Mouse (Mus musculus): ENCODE data around the gene Slc22a8.
A peak's percentile ranks its signal among the peaks of the same experiment; 100 is the strongest.

The Slc22a8 gene

DNA sequence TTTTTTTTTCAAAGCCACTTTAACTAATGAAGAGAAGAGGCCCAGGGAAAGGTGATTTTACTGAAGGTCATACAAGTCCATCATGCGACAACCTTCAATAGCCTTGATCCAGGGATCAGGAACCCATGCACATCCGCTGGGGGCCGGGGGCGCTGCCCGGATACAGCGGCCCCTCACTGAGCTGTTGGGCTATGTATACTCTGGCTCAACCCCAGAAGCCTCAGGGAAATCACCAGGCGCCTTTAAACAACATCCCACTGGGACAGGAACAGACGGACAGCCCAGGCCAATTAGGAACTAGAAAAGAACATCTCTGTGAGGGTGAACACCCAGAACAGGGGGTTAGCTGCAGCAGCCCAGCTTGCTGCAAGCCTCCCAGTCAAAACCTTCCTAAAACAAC is at the start of gene Slc22a8:
Gene Slc22a8, plus strand, starts transcription at position 301 of the 400 bp plus-strand sequence.
- DNase-seq (ENCODE audit: low read depth, low spot score): no peak

DNA sequence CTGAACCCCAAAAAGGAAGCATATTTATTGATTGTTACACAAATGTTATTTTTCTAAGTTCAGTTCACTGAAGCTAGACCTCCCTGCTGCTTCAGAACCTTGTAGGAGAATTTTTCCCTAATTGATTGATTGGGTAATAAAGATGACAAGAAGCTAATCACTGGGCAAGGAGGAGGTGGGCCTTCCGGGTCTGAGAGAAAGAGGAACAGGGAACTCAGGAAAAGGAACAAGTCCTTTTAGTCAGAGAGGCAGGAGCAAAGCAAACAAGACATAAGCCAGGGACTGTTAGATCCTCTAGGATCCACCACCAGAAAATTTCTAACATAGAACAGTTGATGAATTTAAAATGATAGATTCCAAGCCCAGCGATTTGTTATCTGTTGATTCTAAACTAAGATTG is 32.2 kb upstream of the Slc22a8 start:
- DNase-seq (ENCODE audit: low read depth, low spot score): no peak

DNA sequence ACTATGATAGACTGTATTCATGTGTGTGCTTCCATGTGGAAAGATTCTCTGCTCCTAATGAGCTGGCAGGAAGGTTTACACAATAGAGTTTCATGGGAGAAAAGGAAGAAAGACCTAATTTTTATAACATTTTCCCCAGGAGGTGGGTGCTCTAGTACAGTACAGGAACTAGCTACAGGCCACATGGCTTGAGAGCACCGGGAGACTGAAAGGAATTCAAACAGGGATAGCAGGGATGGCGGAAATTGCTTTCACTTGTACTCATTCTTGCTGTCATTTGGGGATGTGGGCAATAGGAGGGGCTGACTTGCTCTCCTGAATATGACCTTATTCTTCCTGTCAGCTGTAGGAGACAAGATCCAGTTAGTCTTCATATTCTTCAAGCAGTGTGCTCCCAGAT is 27.0 kb upstream of the Slc22a8 start:
- DNase-seq (ENCODE audit: low read depth, low spot score): no peak

DNA sequence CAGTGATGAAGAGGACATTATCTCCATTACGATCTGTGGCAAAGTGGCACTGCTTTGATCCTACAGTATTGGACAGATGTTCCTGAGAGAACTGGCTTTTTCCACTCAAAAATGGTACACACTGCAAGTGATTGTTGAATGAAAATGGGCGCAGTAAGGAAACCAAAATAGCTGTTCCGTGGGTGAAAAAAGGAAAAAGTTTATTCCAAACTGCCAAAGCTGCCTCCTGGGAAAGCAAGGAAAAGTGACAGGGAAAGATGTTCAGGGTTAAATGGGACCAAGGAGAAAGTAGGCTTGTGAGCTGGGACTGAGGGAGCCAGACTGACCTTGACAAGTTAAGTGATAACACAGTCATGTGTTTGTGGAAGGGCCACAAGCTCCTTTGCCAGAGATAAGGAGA is 26.6 kb upstream of the Slc22a8 start:
- DNase-seq (ENCODE audit: low read depth, low spot score): no peak

DNA sequence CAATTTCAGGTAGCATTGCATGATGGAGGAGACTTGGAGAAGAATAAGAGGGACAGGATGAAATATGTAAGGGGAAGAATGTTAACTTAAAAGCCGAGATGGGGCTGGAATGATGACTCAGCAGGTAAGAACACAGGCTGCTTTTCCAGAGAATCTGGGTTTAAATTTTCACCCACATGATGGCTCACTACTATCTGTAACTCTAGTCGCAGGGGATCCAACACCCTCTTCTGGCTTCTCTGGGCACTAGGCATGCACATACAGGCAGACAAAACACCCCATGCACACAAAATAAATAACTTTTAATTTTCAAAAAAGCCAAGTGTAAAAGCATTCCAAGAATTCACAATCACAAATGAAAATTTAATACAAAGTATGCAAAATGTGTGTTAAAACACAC is 25.8 kb upstream of the Slc22a8 start:
- DNase-seq (ENCODE audit: low read depth, low spot score): no peak

DNA sequence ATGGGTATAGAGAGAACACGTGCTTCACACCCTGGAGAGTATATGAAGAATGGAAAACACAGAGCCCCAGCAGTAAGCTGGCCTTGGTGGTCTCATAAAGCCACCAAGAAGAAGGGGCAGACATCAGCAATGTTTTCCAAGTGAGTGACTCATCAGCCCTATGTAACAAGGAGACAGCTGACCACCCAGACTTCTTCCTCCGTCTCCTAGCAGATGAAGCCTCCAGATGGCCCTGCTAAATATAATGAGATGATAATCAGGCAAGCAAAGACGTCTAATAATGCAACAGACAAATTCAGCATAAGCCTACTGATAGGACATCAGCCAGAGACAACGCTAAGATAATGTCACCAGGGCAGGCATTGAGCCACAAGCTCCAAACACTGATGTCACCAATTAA is 25.1 kb upstream of the Slc22a8 start:
- DNase-seq (ENCODE audit: low read depth, low spot score): no peak

DNA sequence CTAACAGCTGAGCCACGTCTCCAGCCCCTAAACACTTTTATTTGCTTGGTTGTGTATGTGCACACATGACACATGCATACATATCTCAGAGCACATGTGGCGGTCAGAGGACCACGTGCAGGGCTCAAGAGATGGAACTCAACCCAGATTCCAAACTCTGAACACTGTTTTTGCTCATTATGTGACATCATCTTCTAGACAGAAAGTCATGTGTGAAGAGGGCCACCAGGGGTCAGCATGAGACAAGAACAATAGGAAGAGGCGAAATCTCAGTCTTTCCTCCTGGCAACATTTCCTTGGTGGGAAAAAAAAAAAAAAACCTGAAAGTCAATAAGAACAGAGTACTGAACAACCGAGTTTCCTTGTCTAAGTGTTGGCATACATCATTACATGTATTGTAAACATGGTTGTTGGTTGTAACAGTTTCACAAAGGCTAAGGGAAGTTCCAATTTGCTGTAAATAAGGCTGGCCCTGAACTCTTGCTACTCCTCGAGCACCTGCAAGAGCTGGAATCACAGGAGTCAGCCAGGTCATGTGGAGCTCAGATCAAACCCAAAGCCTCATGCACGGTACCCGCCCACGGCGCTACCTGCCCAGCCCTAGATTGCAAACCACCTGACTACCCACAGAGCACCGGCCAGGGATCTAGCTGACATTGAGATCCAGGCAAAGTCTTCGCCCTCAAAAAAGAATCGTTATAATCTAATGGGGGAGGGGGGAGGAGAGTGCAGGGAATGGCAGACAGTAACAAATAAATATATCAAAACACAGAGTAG is 23.8 kb upstream of the Slc22a8 start:
- DNase-seq (ENCODE audit: low read depth, low spot score): peak; percentile 29

DNA sequence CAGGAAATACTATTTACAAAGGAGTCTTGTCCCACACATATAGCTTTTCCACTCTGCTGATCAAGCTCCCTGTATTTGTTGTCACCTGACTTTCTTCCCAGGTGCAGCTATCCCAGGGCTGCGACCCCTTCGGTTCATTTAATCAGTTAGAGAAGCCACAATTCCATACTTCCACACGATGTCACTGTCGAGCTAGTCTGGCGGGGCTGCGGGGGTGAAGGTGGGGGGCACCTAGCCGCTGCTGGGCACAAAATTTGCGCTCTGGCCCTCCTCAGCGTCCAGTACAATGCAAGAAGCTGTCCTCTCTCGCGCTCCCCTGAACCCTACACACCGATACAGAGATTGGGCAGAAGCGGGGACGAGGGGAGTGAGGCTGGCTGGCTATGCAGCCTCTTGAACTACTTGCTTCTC is 21.6 kb upstream of the Slc22a8 start:
- no peak for DNase-seq (ENCODE audit: low read depth, low spot score)

DNA sequence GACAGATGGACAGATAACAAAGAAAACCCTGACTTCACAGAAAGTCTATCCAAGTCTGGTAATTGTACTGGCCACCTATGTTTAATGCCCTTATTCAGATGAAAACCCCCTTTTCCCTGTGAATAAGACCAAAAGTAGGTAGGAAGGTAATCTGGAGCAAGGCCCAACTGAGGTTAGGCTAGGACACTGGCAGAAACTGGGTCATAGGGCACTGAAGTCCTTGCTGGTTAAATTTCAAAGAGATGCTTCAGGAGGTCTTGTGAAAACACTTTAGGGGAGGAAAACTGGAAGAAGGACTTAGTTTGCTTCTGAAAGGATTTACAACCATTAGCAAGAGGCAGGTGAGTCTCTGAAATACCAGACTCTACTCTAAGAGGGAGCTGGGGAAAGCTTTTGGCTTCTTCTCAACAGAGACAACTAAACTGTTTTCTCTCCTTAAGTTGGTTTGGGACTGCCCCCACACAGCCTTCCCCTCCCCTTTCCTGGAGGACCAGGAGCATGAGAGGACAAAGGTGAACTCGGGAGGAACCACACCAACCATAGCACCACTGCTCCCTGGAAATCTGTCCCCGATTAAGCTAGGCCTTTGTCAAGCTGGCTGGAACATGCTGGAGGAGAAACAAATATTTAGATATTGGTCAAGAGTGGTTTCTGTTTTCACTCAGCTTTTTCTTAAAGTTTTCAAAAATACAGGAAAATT is 20.6 kb upstream of the Slc22a8 start:
- DNase-seq (ENCODE audit: low read depth, low spot score): no peak

DNA sequence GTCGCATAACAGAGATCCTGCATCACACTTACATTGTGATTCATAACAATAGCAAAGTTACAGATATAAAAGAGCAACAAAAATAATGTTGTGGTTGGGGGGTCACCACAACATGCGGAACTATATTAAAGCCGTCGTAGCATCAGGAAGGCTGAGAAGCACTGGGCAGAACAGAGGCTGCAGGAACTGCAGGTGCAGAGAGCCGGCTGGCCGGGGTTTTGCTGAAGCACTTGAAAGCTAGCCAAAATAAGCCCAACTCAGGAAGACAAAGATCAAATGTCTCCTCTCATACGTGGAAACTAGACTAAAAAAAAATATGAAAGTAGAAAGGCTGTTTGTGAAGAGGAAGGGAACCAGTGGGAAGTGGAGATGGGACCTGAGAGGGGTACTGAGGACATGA is 19.3 kb upstream of the Slc22a8 start:
- DNase-seq (ENCODE audit: low read depth, low spot score): no peak

DNA sequence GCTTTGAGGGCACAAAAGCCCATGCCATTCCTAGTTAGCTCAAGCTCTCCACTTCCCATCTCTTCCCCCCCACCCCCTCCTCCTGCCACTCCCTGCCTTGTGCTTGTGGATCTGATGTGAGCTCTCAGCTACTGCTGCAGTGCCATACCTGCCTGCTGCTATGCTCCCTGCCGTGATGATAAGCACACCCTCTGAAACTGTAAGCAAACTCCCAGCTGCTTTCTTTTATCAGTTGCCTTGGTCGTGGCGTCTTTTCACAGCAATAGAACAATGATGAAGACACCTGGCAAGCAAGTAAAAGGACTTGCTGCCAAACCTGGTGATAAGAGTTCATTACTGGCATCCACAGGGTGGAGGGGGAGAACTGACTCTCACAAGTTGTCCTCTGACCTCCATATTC is 18.6 kb upstream of the Slc22a8 start:
- DNase-seq (ENCODE audit: low read depth, low spot score): no peak

DNA sequence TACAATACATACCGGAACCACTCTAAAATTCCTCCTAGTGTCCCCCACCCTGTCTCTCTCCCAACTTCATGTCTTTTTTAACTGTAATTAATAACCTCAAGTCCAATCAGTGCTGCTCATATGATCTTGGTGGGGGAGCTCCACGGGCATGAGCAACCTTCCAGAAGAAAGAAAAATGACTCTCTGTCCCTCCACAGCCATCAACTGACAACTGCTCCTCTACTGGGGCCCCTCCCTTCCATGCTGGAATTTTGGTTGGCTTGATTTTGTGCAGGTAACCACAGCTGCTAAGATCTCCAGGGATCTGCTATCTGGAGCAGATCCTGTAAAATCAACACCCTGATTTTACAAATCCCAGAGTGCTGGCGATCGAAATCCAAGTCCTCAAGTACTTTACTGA is 13.6 kb upstream of the Slc22a8 start:
- DNase-seq (ENCODE audit: low read depth, low spot score): no peak

DNA sequence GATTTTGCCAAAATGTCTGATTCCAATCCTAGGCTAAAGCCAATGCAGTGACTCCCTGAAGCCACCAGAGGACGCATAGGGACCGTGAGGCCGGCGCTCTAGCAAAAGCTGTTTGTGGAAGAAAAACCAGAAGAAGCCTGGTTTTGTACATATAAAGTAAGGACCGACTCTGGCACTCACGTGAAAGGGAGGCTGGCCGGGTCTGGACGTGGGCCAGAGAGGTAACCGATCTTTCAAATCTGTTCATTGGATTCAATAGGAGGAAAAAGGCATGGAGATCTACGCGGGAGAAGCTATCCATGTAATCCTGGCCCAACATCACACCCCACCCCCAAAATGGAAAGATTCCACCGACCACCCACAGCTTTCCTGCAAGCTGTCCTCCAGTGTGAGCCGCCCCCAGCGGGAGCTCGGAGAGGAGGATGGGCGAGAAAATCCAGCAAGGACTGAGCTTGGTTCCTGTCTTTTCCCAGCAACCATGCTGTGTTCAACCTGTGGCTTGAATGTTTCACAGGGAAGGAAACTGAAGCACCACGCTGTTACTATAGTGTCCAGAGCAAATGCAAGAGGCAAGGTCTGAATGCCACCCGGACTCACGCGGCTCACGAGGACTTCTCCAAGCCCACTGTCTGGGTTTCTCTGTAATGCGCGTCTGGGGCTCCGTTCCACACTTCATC is 12.6 kb upstream of the Slc22a8 start:
- DNase-seq (ENCODE audit: low read depth, low spot score): peak; percentile 75

DNA sequence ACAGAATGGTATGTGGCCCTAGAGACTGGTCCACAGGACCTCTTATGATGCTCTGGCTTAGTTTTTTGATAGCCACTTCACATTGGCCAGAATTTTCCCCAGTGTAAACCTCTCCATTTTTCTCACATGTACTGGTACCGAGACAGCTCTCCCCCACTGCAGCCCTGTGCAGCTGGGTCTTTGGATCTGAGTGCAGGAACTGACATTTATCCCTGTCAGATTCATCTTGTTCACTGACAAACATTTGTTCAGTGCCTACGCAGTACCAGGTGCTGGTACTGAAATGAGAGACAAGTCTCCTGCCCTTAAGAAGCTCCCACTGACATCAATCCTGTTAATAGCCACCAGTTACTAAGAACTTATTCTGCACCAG is 12.1 kb upstream of the Slc22a8 start:
- DNase-seq (ENCODE audit: low read depth, low spot score): no peak

DNA sequence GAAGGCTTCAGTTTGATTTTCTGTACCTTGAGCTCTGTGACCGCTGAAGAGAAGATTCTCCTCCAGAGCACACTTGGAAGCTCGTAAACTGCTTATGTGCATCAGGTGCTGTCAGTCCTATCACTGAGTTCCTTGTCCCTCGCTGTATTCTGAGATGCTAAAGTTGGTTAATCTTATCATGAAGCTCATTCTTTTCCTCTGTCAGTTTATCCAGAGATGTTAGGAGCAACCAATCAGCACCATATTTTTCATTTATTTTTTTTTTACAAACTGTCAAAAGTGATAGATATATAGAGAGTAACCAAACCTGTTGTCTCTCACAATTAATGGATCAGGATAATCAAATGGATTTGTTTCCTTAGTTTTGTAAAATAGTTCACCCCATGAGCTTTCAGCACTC is 5.8 kb upstream of the Slc22a8 start:
- no peak for DNase-seq (ENCODE audit: low read depth, low spot score)

DNA sequence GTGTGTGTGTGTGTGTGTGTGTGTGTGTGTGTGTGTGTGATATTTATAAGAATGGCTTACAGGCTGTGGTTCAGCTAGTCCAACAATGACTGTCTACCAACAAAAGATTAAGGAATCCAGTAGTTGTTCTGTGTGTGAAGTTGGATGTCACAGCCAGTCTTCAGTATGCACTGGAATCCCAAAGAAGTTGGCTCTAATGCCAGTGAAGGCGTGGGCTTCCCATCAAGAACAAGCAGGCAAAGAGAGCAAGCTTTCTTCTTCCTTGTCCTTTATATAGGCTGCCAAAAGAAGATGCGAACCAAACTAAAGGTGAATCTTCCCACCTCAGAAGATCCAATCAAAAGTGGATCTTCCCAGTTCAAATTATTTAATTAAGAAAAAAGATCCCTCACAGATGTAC is 5.2 kb upstream of the Slc22a8 start:
- no peak for DNase-seq (ENCODE audit: low read depth, low spot score)

DNA sequence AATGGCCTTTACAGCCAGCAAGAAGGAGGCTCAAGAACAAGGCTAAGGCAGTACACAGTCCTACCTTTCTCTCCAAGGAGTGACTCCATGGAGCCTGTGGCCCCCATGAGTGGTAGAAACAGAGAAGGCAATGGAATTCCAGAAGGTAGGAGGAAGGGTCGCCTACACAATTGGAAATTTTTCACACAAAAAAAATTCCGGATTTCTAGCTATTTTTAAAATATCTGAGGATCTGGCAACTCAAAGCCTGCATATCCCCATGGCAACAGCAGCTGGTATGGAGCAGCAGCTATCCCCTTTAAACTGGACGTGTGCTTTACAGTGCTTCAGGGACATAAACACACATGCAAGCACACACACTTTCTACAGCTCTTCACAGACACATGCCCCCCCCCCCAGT is 4.7 kb upstream of the Slc22a8 start:
- DNase-seq (ENCODE audit: low read depth, low spot score): no peak

DNA sequence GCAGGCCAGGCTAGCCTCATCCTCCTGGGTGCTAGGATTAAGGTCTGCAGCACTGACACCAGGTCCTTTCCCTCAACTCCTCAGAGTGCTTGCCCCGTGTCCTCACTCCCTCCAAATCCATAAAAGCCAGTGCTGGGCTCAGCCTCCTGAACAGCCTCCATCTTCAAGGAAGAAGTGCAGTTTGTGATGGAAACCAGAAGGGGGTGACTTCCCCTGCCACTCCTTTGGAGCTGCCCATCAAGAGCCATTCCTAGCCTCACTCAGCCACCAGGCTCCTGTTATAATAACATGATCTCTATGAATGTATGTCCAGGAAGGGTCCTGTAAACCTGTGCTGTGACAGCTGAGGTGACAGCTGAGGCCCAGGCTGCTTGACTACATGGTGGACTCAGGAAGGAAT is 3.7 kb upstream of the Slc22a8 start:
- no peak for DNase-seq (ENCODE audit: low read depth, low spot score)

DNA sequence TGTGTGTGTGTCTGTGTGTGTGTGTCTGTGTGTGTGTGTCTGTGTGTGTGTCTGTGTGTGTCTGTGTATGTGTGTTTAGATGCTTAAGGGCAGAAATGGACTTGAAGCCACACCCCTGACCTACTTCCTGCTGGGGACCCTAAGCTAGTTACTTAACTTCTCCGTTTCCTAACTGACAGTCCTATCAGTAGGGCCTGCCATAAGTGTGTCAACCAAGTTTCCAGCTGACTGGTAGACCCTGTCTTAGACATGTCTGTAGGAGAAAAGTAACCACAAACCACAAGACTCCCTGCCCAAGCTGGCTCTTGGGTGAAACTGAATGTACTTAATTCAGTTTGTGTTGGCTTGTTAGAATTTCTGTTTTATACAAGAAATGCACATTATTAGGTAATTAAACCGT is 1.1 kb downstream of the Slc22a8 start:
- peak; percentile 54 for DNase-seq (ENCODE audit: low read depth, low spot score)

DNA sequence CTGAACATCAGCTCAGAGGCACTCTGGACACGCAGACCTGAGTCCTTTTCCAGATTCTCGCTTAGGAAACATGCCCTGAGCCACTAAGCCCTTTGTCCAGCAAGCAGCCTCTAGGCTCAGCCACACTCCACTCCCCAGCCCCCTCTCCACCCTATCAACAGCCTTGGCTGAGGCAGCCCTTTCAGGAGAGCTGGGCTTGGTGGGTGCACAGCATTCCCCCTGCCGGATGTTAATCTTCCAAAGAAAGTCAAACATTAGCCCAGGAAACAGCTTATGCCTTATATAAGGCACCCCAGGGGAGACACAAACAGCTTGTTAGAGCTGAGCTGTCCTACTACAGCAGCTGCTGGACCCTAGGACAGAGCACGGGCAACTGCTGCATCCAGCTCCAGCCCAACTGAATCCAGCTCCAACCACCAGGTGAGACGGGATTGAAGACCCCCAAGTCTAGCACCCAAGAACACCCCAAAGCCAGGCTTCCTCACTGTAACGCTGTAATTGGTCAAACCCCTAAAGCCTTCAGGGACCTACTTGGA is 1.9 kb downstream of the Slc22a8 start:
- no peak for DNase-seq (ENCODE audit: low read depth, low spot score)

DNA sequence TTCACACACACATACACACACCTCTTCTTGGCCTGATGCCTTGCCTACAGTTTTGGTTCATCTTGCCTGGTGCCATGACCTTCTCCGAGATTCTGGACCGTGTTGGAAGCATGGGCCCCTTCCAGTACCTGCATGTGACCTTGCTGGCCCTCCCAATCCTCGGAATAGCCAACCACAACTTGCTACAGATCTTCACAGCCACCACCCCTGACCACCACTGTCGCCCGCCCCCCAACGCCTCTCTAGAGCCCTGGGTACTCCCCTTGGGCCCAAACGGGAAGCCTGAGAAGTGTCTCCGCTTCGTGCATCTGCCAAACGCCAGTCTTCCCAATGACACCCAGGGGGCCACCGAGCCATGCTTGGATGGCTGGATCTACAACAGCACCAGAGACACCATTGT is 2.8 kb downstream of the Slc22a8 start:
- no peak for DNase-seq (ENCODE audit: low read depth, low spot score)

DNA sequence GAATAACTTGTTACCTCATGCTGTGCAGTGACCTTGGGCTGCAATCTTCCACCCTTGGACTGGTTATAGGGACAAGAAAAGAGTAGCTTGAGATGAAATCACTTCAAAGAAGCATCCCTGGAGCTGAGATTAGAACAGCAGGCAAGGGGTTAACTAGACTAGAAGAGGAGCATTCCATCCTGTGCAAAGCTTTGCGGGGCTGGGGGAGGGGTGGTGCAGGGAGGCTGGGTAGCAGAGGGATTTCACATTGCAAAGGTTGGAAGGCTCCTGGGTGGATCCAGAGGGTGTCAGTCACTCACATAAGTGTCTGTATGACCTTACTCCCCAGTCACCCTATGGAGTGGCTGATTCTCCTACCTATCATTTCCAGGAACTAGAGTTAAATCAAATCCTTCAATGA is 3.5 kb downstream of the Slc22a8 start:
- DNase-seq (ENCODE audit: low read depth, low spot score): no peak

DNA sequence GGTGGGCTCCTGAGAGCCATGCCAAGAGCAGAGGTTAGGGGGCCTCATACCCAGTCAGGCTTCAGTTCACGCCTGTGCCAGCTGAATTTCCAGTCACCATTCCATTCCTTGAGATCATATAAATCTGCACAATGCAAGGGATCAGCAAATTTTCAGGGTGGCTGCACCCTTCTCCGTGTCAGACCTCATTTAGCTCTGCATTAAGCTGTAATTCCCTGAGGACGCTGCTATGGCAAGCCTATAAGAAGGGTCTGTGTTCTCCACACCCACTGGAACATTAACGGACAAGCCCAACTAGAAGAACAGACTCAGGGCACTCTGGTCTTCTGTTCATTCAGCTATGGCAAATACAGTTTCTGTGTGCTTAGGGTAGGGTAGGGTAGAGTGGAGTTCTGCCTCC is 6.2 kb downstream of the Slc22a8 start:
- no peak for DNase-seq (ENCODE audit: low read depth, low spot score)
